Mouse (Mus musculus): ENCODE results near the gene Gm49322. TPM values are rescaled to one million over a fixed set of nuclear protein-coding genes. Genes with fewer than 3 reads are reported as not detected.

The Gm49322 gene
- total RNA-seq, 2 experiments from 2014 or later: 0.79 to 1.2 TPM

DNA sequence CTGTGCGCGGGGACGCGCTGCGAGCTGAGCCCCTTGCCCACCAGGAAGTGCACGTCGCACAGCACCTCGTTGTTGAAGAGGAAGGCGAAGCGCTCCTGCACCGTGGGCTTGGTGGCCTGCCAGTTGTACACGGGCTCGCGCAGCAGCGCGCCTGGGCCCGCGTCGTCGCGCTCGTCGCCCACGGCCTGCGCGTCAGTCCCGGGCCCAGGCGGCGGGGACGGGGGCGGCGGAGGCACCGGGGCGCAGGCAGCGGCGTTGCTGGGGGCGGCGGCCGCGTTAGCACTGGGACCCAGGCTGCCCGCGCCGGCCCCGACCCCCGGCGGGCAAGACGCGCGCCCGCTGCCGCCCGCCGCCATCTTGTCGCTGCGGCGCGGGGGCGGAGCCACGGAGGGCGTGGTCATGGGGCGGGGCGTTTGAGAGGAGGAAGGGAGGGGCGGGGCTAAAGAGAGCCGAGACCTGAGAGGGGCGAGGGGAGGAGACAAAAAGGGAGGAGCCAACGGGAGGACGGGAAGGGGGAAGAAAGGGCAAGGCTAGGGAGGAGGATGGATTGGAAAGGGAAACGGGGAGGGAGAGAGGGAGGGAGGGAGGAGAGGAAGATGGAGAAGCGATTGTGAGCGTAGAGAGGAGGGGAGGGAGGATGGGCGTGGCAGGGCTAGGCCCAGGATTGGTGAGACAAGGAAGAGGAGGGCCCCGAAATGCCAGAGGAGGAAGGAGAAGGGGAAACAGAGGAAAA lies 50.5 kb downstream of the Gm49322 start:
- DNase-seq: peak; percentile 98

DNA sequence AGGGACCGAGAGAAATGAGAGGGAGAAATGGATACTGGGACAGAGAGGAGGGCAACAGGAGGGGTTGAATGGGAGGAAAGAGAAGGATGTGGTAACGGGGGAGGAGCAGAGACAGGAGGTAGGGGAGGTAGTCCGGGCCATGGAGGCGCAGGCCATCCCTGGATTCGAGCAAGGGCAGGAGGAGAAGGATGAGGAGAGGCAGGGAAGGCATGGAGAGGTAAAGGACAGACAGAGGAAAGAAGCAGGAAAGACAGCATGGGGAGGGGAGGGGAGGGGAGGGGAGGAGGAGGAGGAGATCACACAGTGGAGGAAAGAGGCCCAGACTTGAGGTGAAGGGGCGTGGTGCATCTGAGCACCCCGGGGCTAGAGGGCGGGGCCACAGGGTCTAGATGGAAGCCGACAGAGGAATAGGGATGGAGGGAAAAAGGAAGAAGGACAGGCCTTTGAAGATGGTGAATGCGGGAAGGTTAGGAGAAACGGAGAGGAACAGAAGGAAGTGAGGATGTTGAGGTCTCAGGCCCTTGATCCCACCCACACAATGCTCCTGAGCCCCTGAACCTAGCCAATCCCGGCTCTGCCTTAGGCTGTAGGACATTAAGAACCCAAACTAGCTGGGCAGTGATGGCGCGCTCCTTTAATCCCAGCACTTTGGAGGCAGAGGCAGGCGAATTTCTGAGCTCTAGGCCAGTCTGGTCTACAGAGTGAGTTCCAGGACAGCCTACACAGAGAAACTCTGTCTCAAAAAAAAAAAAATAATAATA lies 51.2 kb downstream of the Gm49322 start, which contains the start of gene Btbd2:
TSS of gene Btbd2 (minus strand) at position 209 of the 761 bp plus-strand sequence.
- DNase-seq: no peak

- DNase-seq: no peak
These were observed 52.5 kb downstream of the Gm49322 start for GRCm38 (mm10) chr10:80658194-80658840.

DNA sequence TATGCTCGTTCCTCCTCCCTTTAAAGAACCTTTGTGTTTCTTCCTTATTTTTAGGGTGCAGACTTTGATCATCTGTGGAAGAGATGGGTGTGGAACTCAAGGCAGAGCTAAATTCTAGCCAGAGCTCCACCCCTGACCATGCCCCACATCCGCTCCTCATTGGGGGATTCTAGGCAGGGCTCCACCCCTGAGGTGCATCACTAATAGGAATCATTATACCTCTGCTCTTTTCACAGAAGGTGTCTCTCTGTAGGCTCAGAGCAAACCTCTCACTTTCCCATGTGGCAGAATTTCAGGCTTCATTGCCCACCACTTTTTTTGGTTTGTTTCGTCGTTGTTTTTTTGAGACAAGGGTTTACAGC lies 53.0 kb downstream of the Gm49322 start:
- DNase-seq: no peak

DNA sequence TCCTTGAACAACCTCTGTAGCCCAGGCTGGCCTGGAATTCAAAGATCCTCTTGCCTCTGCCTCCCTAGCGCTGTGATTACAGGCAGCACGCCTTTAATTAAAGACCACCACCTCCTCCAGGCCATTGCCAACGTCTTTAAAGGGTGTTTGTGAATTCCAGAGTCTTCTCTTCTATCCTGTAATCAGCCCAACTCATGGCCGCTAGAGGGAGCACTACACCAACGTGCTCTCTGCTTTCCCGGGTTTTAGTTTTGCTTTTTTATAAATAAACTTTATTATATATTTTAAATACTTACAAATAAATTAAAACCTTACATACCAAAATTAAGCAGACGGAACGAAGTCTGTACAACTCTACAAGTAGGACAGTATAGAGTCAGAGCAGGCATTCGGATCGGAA lies 53.4 kb downstream of the Gm49322 start:
- DNase-seq: peak; percentile 87

- peak; percentile 69 for DNase-seq
These were observed 55.3 kb downstream of the Gm49322 start for GRCm38 (mm10) chr10:80661149-80661548.

GRCm38 (mm10) chr10:80663485-80664196 lies 57.8 kb downstream of the Gm49322 start:
- no peak for DNase-seq

- peak; percentile 93 for DNase-seq
These were observed 58.6 kb downstream of the Gm49322 start for GRCm38 (mm10) chr10:80664197-80665015.

DNA sequence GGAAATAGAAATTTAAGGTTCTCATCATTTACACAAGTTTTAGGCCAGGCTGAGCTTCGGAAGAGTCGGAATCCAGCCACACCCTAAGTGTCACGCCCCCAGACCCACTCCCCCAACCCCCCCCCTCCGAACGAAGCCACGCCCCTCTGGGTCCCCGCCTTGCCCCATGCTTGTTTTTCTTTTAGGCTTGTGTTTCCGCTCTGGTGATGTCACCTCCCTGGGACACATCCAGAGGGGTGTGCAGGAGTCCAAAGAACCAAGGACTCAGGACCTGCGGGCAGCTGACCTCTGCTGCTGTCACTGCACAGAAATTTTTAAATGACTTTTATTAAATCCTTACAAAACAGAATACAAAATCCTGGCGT lies 59.2 kb downstream of the Gm49322 start:
- peak; percentile 87 for DNase-seq

Small RNA genes within 50 kb of the gene (microRNA-seq; reads per million reads assigned to microRNA genes)
- 1.0 to 2.2 reads per million in 2 experiments for gene Mir6912

Other genes with a start within 250 kb of the Gm49322 start
- gene Plk5, start 249.6 kb upstream of the Gm49322 start, total RNA-seq (2021): not detected
- gene Mex3d, start 218.4 kb upstream of the Gm49322 start, total RNA-seq (2021): 10 to 100 TPM; 20.2 to 22.2 TPM
- gene Mbd3, start 206.5 kb upstream of the Gm49322 start, total RNA-seq (2021): 100 to 1,000 TPM; 137 to 140 TPM
- gene Uqcr11, start 199.2 kb upstream of the Gm49322 start, total RNA-seq (2021): 1,000 to 10,000 TPM; 1,257 to 1,372 TPM
- 10 to 100 TPM; 58.6 to 60.1 TPM for gene Tcf3, start 172.4 kb upstream of the Gm49322 start, total RNA-seq (2021)
- under 1 TPM in 1 of 2 experiments, not detected in 1; 0.05 TPM for gene Onecut3, start 111.2 kb upstream of the Gm49322 start, total RNA-seq (2021)
- not detected for gene Atp8b3, start 66.9 kb upstream of the Gm49322 start, total RNA-seq (2021)
- gene Rexo1, start 44.5 kb upstream of the Gm49322 start, total RNA-seq (2021): 10 to 100 TPM; 22.4 to 26.2 TPM
- 10 to 100 TPM in 1 of 2 experiments, 1 to 10 TPM in 1; 9.6 to 10.4 TPM for gene Klf16, start 28.7 kb upstream of the Gm49322 start, total RNA-seq (2021)
- gene Abhd17a, start 15.7 kb upstream of the Gm49322 start, total RNA-seq (2021): 10 to 100 TPM; 93.6 to 95.0 TPM
- 10 to 100 TPM; 27.0 to 30.4 TPM for gene Scamp4, start 3.1 kb upstream of the Gm49322 start, total RNA-seq (2021)
- gene Adat3, start 3.1 kb upstream of the Gm49322 start, total RNA-seq (2021): 1 to 10 TPM; 2.6 to 2.9 TPM
- 100 to 1,000 TPM; 142 to 162 TPM for gene Csnk1g2, start 16.8 kb downstream of the Gm49322 start, total RNA-seq (2021)
- gene Btbd2, start 51.0 kb downstream of the Gm49322 start, total RNA-seq (2021): 10 to 100 TPM; 42.2 to 42.4 TPM
- 100 to 1,000 TPM; 105 TPM for gene Mknk2, start 72.1 kb downstream of the Gm49322 start, total RNA-seq (2021)
- 10 to 100 TPM; 12.5 to 13.0 TPM for gene Mob3a, start 96.0 kb downstream of the Gm49322 start, total RNA-seq (2021)
- 1 to 10 TPM; 3.2 to 4.6 TPM for gene Izumo4, start 96.2 kb downstream of the Gm49322 start, total RNA-seq (2021)
- 10 to 100 TPM; 47.8 to 53.8 TPM for gene Ap3d1, start 136.2 kb downstream of the Gm49322 start, total RNA-seq (2021)
- 10 to 100 TPM; 75.6 to 76.8 TPM for gene Dot1l, start 149.2 kb downstream of the Gm49322 start, total RNA-seq (2021)
- 10 to 100 TPM; 46.0 to 51.7 TPM for gene Sf3a2, start 192.2 kb downstream of the Gm49322 start, total RNA-seq (2021)
- gene Plekhj1, start 192.6 kb downstream of the Gm49322 start, total RNA-seq (2021): 10 to 100 TPM; 36.2 to 37.1 TPM
- gene Amh, start 199.2 kb downstream of the Gm49322 start, total RNA-seq (2021): 1 to 10 TPM in 1 of 2 experiments, under 1 TPM in 1; 0.61 to 1.0 TPM
- gene Jsrp1, start 207.5 kb downstream of the Gm49322 start, total RNA-seq (2021): 1 to 10 TPM in 1 of 2 experiments, under 1 TPM in 1; 0.62 to 1.6 TPM
- 1,000 to 10,000 TPM; 1,002 to 1,049 TPM for gene Oaz1, start 220.6 kb downstream of the Gm49322 start, total RNA-seq (2021)
- gene Lingo3, start 238.0 kb downstream of the Gm49322 start, total RNA-seq (2021): 1 to 10 TPM; 1.8 to 2.5 TPM
- 10 to 100 TPM; 29.9 to 35.0 TPM for gene Lsm7, start 249.2 kb downstream of the Gm49322 start, total RNA-seq (2021)
- 10 to 100 TPM; 23.4 to 24.8 TPM for gene Sppl2b, start 249.3 kb downstream of the Gm49322 start, total RNA-seq (2021)

Data from heart, postnatal 4 days (tissue).